Mouse (Mus musculus): Measurements from ENCODE around the gene Tmem222. TPM values are rescaled to one million over a fixed set of nuclear protein-coding genes. Genes with fewer than 3 reads are reported as not detected.

Tmem222 gene
- polyA plus RNA-seq, 1 experiment from 2014 or later: 77.7 TPM

DNA sequence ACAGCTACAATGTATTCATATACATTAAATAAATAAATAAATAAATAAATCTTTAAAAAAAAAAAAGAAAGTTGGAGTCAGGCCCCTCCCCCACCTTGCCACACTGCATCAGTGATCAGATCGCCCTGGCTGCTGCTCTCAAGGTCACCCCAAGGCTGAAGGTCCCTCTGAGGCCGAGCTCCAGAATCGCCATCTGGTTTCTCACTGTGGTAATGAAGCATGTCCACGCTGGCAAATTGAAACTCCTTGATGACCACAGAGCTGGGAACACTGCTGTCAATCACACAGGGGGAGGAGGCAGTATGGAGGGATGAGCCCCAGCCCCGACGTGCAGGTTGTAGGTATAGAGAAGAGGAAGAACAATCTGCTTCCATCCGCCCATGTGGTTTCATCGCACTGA is 50.0 kb downstream of the Tmem222 start:
- Histone ChIP-seq H3K4me3 (no peak overlapping the region), H3K27ac (no peak overlapping the region), H3K36me3 (no peaks in the 10 kb centered on the region), H3K9ac (no peak overlapping the region), H3K27me3 (peaks cover 7% of the 10 kb centered on the region; the same call in 1 of the 2 replicates), H3K4me1 (peaks cover 14% of the 10 kb centered on the region; the same call in 1 of the 2 replicates), H3K4me2 (replicated peaks) (no peak overlapping the region), H3K9me3 (replicated peaks) (no peaks in the 10 kb centered on the region)
- 39% methylated on average over 8 of the region's 8 CpGs for WGBS
- no peak for ATAC-seq (ENCODE audit: low FRiP score)

- Histone ChIP-seq H3K4me1 (peaks cover 14% of the 10 kb centered on the region; the same call in 1 of the 2 replicates), H3K27ac (no peak overlapping the region), H3K4me2 (replicated peaks) (no peak overlapping the region), H3K36me3 (no peaks in the 10 kb centered on the region), H3K9ac (no peak overlapping the region), H3K9me3 (replicated peaks) (no peaks in the 10 kb centered on the region), H3K4me3 (no peak overlapping the region), H3K27me3 (peaks cover 22% of the 10 kb centered on the region)
- ATAC-seq (ENCODE audit: low FRiP score): no peak
- WGBS: 73% methylated on average over 10 of the region's 10 CpGs
Measured at GRCm38 (mm10) chr4:133226073-133226472, 51.5 kb downstream of the Tmem222 start.

GRCm38 (mm10) chr4:133223875-133224274 is 53.7 kb downstream of the Tmem222 start:
- Histone ChIP-seq H3K27me3 (peaks cover 40% of the 10 kb centered on the region), H3K9me3 (replicated peaks) (no peaks in the 10 kb centered on the region), H3K4me3 (no peak overlapping the region), H3K4me1 (peaks cover 16% of the 10 kb centered on the region), H3K4me2 (replicated peaks) (no peak overlapping the region), H3K9ac (no peak overlapping the region), H3K36me3 (no peaks in the 10 kb centered on the region), H3K27ac (no peak overlapping the region)
- no peak for ATAC-seq (ENCODE audit: low FRiP score)
- WGBS: 32% methylated on average over 5 of the region's 5 CpGs

GRCm38 (mm10) chr4:133221701-133222100 is 55.9 kb downstream of the Tmem222 start:
- no peaks in the 10 kb centered on the region for H3K9me3 ChIP-seq (replicated peaks)
- no peak overlapping the region for H3K4me2 ChIP-seq (replicated peaks)
- H3K27me3 ChIP-seq: peaks cover 40% of the 10 kb centered on the region
- H3K36me3 ChIP-seq: no peaks in the 10 kb centered on the region
- H3K9ac ChIP-seq: no peak overlapping the region
- peaks cover 16% of the 10 kb centered on the region for H3K4me1 ChIP-seq
- ATAC-seq (ENCODE audit: low FRiP score): no peak
- no peak overlapping the region for H3K4me3 ChIP-seq
- 82% methylated on average over 8 of the region's 8 CpGs for WGBS
- no peak overlapping the region for H3K27ac ChIP-seq

- Histone ChIP-seq H3K4me2 (replicated peaks) (peak overlapping the region; percentile 49), H3K36me3 (no peaks in the 10 kb centered on the region), H3K4me3 (peak overlapping the region; percentile 25), H3K9me3 (replicated peaks) (no peaks in the 10 kb centered on the region), H3K4me1 (peaks cover 16% of the 10 kb centered on the region), H3K27me3 (peaks cover 42% of the 10 kb centered on the region), H3K9ac (peak overlapping the region; percentile 41), H3K27ac (no peak overlapping the region)
- WGBS: 2% methylated on average over 25 of the region's 25 CpGs
- no peak for ATAC-seq (ENCODE audit: low FRiP score)
Measured at GRCm38 (mm10) chr4:133220656-133221055, 56.9 kb downstream of the Tmem222 start.

DNA sequence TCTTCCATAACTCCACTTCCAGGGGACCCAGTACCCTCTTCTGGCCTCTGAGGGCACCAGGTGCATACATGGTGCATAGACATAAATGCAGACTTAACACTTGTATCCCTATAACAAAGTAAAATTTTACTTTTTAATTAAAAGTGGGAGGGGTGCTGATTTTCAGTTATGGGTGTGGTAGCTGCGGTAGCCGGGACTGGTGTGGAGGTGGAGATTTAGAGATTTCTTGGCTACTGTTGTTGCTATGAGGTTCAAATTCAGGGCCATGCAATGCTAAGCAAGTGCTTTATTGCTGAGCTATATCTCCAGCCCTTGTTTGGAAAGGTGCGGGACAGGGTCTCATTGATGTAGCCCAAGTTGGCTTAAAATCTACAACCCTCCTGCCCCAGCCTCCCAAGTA is 58.8 kb downstream of the Tmem222 start:
- no peak for ATAC-seq (ENCODE audit: low FRiP score)
- 89% methylated on average over 3 of the region's 3 CpGs for WGBS
- Histone ChIP-seq H3K4me1 (peaks cover 11% of the 10 kb centered on the region), H3K36me3 (no peaks in the 10 kb centered on the region), H3K4me2 (replicated peaks) (no peak overlapping the region), H3K27me3 (peaks cover 58% of the 10 kb centered on the region), H3K4me3 (no peak overlapping the region), H3K9me3 (replicated peaks) (no peaks in the 10 kb centered on the region), H3K27ac (no peak overlapping the region), H3K9ac (no peak overlapping the region)

GRCm38 (mm10) chr4:133217641-133218040 is 60.0 kb downstream of the Tmem222 start:
- Histone ChIP-seq H3K27ac (no peak overlapping the region), H3K27me3 (peaks cover 65% of the 10 kb centered on the region), H3K36me3 (no peaks in the 10 kb centered on the region), H3K9me3 (replicated peaks) (no peaks in the 10 kb centered on the region), H3K4me2 (replicated peaks) (no peak overlapping the region), H3K9ac (no peak overlapping the region), H3K4me3 (no peak overlapping the region), H3K4me1 (peaks cover 18% of the 10 kb centered on the region)
- ATAC-seq (ENCODE audit: low FRiP score): no peak
- 3% methylated on average over 5 of the region's 5 CpGs for WGBS

Other genes with a start within 250 kb of the Tmem222 start
- gene Wasf2, start 147.3 kb downstream of the Tmem222 start, polyA plus RNA-seq (2016; fragmentation: Nextera tagmentation; extraction: Ambion mirVana): 49.0 and 49.1 TPM in 2 replicates
- gene Cd164l2, start 65.7 kb downstream of the Tmem222 start, polyA plus RNA-seq (2016; fragmentation: Nextera tagmentation; extraction: Ambion mirVana): 2.0 and 2.3 TPM in 2 replicates
- 0.08 and 0.35 TPM in 2 replicates for gene Gpr3, start 65.3 kb downstream of the Tmem222 start, polyA plus RNA-seq (2016; fragmentation: Nextera tagmentation; extraction: Ambion mirVana)
- 1.9 and 2.3 TPM in 2 replicates for gene Map3k6, start 37.0 kb downstream of the Tmem222 start, polyA plus RNA-seq (2016; fragmentation: Nextera tagmentation; extraction: Ambion mirVana)
- gene Sytl1, start 14.7 kb downstream of the Tmem222 start, polyA plus RNA-seq (2016; fragmentation: Nextera tagmentation; extraction: Ambion mirVana): 0.67 and 1.2 TPM in 2 replicates
- 25.5 and 27.8 TPM in 2 replicates for gene Wdtc1, start 75.7 kb upstream of the Tmem222 start, polyA plus RNA-seq (2016; fragmentation: Nextera tagmentation; extraction: Ambion mirVana)
- gene Slc9a1, start 91.9 kb upstream of the Tmem222 start, polyA plus RNA-seq (2016; fragmentation: Nextera tagmentation; extraction: Ambion mirVana): 8.4 and 9.5 TPM in 2 replicates
- gene Tent5b, start 202.3 kb upstream of the Tmem222 start, polyA plus RNA-seq (2016; fragmentation: Nextera tagmentation; extraction: Ambion mirVana): 1.0 and 1.5 TPM in 2 replicates
- 4.3 and 4.8 TPM in 2 replicates for gene Trnp1, start 220.8 kb upstream of the Tmem222 start, polyA plus RNA-seq (2016; fragmentation: Nextera tagmentation; extraction: Ambion mirVana)
- 1.4 and 4.0 TPM in 2 replicates for gene Kdf1, start 241.2 kb upstream of the Tmem222 start, polyA plus RNA-seq (2016; fragmentation: Nextera tagmentation; extraction: Ambion mirVana)

All from hindbrain, embryonic 12.5 days (tissue).